8 mouse cellular contexts compared by ENCODE assay signal in genomic region chr19:45998694-45999217, GRCm38 (mm10). TPM values are rescaled to one million over a fixed set of nuclear protein-coding genes. Genes with fewer than 3 reads are reported as not detected.
DNase-seq lines count a peak whose midpoint lies in the region; ATAC-seq and TF ChIP-seq lines count a peak whose summit lies in the region.

No protein-coding gene starts in this region.

- H3K27ac ChIP-seq in kidney, adult 2 months (ENCODE audit: insufficient read depth, low read depth, low read length), result peak overlapping the region; percentile 71
- no peak overlapping the region for H3K27ac ChIP-seq in brown adipose tissue, adult 24 weeks (replicated peaks; ENCODE audit: low read depth, low read length)
- H3K27ac ChIP-seq in hindbrain, embryonic 15.5 days (replicated peaks), result peak overlapping the region; percentile 74
- peak overlapping the region; percentile 97 for H3K27ac ChIP-seq in midbrain, embryonic 15.5 days

- H3K4me1 ChIP-seq in kidney, adult 2 months (ENCODE audit: control insufficient read depth, insufficient read depth, low read length), result peaks cover 21% of the 10 kb centered on the region
- no peaks in the 10 kb centered on the region for H3K4me1 ChIP-seq in brown adipose tissue, adult 24 weeks (ENCODE audit: control insufficient read depth, insufficient read depth, insufficient read length, low read length)
- H3K4me1 ChIP-seq in hindbrain, embryonic 15.5 days (replicated peaks), result peaks cover 25% of the 10 kb centered on the region
- H3K4me1 ChIP-seq in midbrain, embryonic 15.5 days, result peaks cover 22% of the 10 kb centered on the region

- WGBS in kidney, adult 2 months, result 6% methylated on average over 8 of the region's 8 CpGs
- WGBS in hindbrain, embryonic 15.5 days, result 10% methylated on average over 8 of the region's 8 CpGs
- 12% methylated on average over 8 of the region's 8 CpGs for WGBS in midbrain, embryonic 15.5 days

- TF ChIP-seq POLR2A in kidney, adult 2 months (IDR thresholded peaks at IDR 0.05; ENCODE audit: low read depth, low read length), result no peak

- no peaks in the 10 kb centered on the region for H3K27me3 ChIP-seq in kidney, adult 2 months (replicated peaks; ENCODE audit: control insufficient read depth, insufficient read depth, low read length)
- 0 out of 2 replicates have a peak, but pooled peaks cover 10% of the 10 kb centered on the region for H3K27me3 ChIP-seq in hindbrain, embryonic 15.5 days
- peaks cover 7% of the 10 kb centered on the region for H3K27me3 ChIP-seq in midbrain, embryonic 15.5 days (replicated peaks)

- H3K4me3 ChIP-seq in kidney, adult 2 months (ENCODE audit: insufficient read depth, low read depth, low read length), result peak overlapping the region; percentile 80
- peak overlapping the region; percentile 45 for H3K4me3 ChIP-seq in brown adipose tissue, adult 24 weeks (ENCODE audit: insufficient read depth, low read depth, low read length)
- peak overlapping the region; percentile 81 for H3K4me3 ChIP-seq in hindbrain, embryonic 15.5 days
- H3K4me3 ChIP-seq in midbrain, embryonic 15.5 days, result peak overlapping the region; percentile 88

- H3K9me3 ChIP-seq in hindbrain, embryonic 15.5 days, result no peaks in the 10 kb centered on the region
- no peaks in the 10 kb centered on the region for H3K9me3 ChIP-seq in midbrain, embryonic 15.5 days

- H3K4me2 ChIP-seq in hindbrain, embryonic 15.5 days, result peak overlapping the region; percentile 63
- H3K4me2 ChIP-seq in midbrain, embryonic 15.5 days, result peak overlapping the region; percentile 74

- H3K9ac ChIP-seq in hindbrain, embryonic 15.5 days, result peak overlapping the region; percentile 85
- peak overlapping the region; percentile 53 for H3K9ac ChIP-seq in midbrain, embryonic 15.5 days

- peak; percentile 46; the same call in 1 of the 2 replicates for ATAC-seq in hindbrain, embryonic 15.5 days (ENCODE audit: low FRiP score, low read depth)
- ATAC-seq in midbrain, embryonic 15.5 days (replicated peaks), result peak; percentile 75

- DNase-seq in kidney, adult 2 months, result no peak
- DNase-seq in kidney, adult 8-10 months, result no peak
- DNase-seq in T-cell, adult 2 months (ENCODE audit: low spot score), result no peak
- DNase-seq in MN1 (ENCODE audit: low spot score), result no peak
- DNase-seq in adrenal gland, adult (ENCODE audit: inconsistent age in 2 of 2, low spot score in 1 of 2), result no peak

- no peak for TF ChIP-seq CTCF in kidney, adult 2 months (conservative IDR thresholded peaks at IDR 0.05; ENCODE audit: insufficient read depth, insufficient read length, low read depth, low read length)

- no peaks in the 10 kb centered on the region for H3K36me3 ChIP-seq in kidney, adult 2 months (ENCODE audit: control insufficient read depth, insufficient read depth, low read length)
- 0 out of 2 replicates have a peak, but pooled peaks cover 4% of the 10 kb centered on the region for H3K36me3 ChIP-seq in hindbrain, embryonic 15.5 days
- peaks cover 5% of the 10 kb centered on the region; the same call in 1 of the 2 replicates for H3K36me3 ChIP-seq in midbrain, embryonic 15.5 days (replicated peaks)

RNA-seq across cellular contexts. Expression of gene Armh3, which starts 0.5 kb away (rescaled TPM):
- 11.4 and 12.2 TPM in 2 replicates for polyA plus RNA-seq in kidney, adult 2 months (2012; rRNA removed)
- polyA plus RNA-seq in brown adipose tissue, adult 24 weeks (2012; ENCODE audit: insufficient read depth, insufficient read length, missing spikeins), result 6.6 and 8.3 TPM in 2 replicates
- polyA plus RNA-seq in hindbrain, embryonic 15.5 days (2015; fragmentation: Nextera tagmentation; extraction: Ambion mirVana), result 23.1 TPM in 2 replicates
- polyA plus RNA-seq in midbrain, embryonic 15.5 days (2015; fragmentation: Nextera tagmentation; extraction: Ambion mirVana), result 25.4 and 25.9 TPM in 2 replicates

RNA-seq across cellular contexts. Expression of gene Hps6, which starts 4.6 kb away (rescaled TPM):
- 4.8 and 5.5 TPM in 2 replicates for polyA plus RNA-seq in kidney, adult 2 months (2012; rRNA removed)
- 1.8 and 2.1 TPM in 2 replicates for polyA plus RNA-seq in brown adipose tissue, adult 24 weeks (2012; ENCODE audit: insufficient read depth, insufficient read length, missing spikeins)
- 4.2 and 5.0 TPM in 2 replicates for polyA plus RNA-seq in hindbrain, embryonic 15.5 days (2015; fragmentation: Nextera tagmentation; extraction: Ambion mirVana)
- 3.9 and 4.0 TPM in 2 replicates for polyA plus RNA-seq in midbrain, embryonic 15.5 days (2015; fragmentation: Nextera tagmentation; extraction: Ambion mirVana)

RNA-seq across cellular contexts. Expression of gene Pprc1, which starts 45.9 kb away (rescaled TPM):
- polyA plus RNA-seq in kidney, adult 2 months (2012; rRNA removed), result 10.7 and 10.8 TPM in 2 replicates
- 3.9 and 6.6 TPM in 2 replicates for polyA plus RNA-seq in brown adipose tissue, adult 24 weeks (2012; ENCODE audit: insufficient read depth, insufficient read length, missing spikeins)
- polyA plus RNA-seq in hindbrain, embryonic 15.5 days (2015; fragmentation: Nextera tagmentation; extraction: Ambion mirVana), result 23.4 and 24.0 TPM in 2 replicates
- polyA plus RNA-seq in midbrain, embryonic 15.5 days (2015; fragmentation: Nextera tagmentation; extraction: Ambion mirVana), result 22.0 and 22.5 TPM in 2 replicates

RNA-seq across cellular contexts. Expression of gene Ldb1, which starts 46.3 kb away (rescaled TPM):
- polyA plus RNA-seq in kidney, adult 2 months (2012; rRNA removed), result 107 and 111 TPM in 2 replicates
- polyA plus RNA-seq in brown adipose tissue, adult 24 weeks (2012; ENCODE audit: insufficient read depth, insufficient read length, missing spikeins), result 23.9 and 26.5 TPM in 2 replicates
- polyA plus RNA-seq in hindbrain, embryonic 15.5 days (2015; fragmentation: Nextera tagmentation; extraction: Ambion mirVana), result 103 and 111 TPM in 2 replicates
- 122 and 129 TPM in 2 replicates for polyA plus RNA-seq in midbrain, embryonic 15.5 days (2015; fragmentation: Nextera tagmentation; extraction: Ambion mirVana)
